Mouse (Mus musculus) heart, embryonic 11.5 days (tissue): Measurements from ENCODE around the gene Cplx1. TPM values are rescaled to one million over a fixed set of nuclear protein-coding genes. Genes with fewer than 3 reads are reported as not detected.

Experiments used
- ATAC-seq: fragments of 200-750 bp; cut with Nextera tagmentation; replicated peaks from 2 replicates; pipeline ENCODE4 v1.8.0; 2017; ENCODE audit warnings: moderate library complexity; ENCODE audit not compliant: insufficient number of reproducible peaks, low FRiP score, low TSS enrichment
- H3K27ac ChIP-seq: fragments of 300-500 bp; sonication (generic); 2 replicates; pipeline ENCODE4 v1.5.1; 2014; ENCODE audit warnings: mild to moderate bottlenecking, low read depth, low read length
- H3K27me3 ChIP-seq: fragments of 300-500 bp; sonication (generic); 2 replicates; pipeline ENCODE4 v1.6.1; 2014; ENCODE audit warnings: mild to moderate bottlenecking, low read length, mixed read lengths; ENCODE audit not compliant: control insufficient read depth, insufficient read depth
- H3K36me3 ChIP-seq: fragments of 300-500 bp; sonication (generic); 2 replicates; pipeline ENCODE4 v1.6.1; 2014; ENCODE audit warnings: mild to moderate bottlenecking, low read length, moderate library complexity, mixed read lengths; ENCODE audit not compliant: control insufficient read depth, insufficient read depth
- H3K4me1 ChIP-seq: fragments of 300-500 bp; sonication (generic); 2 replicates; pipeline ENCODE4 v1.6.1; 2014; ENCODE audit warnings: low read length; ENCODE audit not compliant: control insufficient read depth, insufficient read depth
- H3K4me2 ChIP-seq: fragments of 300-500 bp; sonication (generic); 2 replicates; pipeline ENCODE4 v1.6.1; 2014; ENCODE audit warnings: mild to moderate bottlenecking, moderate library complexity
- H3K4me3 ChIP-seq: fragments of 300-500 bp; sonication (generic); 2 replicates; pipeline ENCODE4 v1.5.1; 2014; ENCODE audit warnings: low read depth, low read length
- H3K9ac ChIP-seq: fragments of 300-500 bp; sonication (generic); 2 replicates; pipeline ENCODE4 v1.6.1; 2014; ENCODE audit warnings: mild to moderate bottlenecking, low read depth, low read length, moderate library complexity
- H3K9me3 ChIP-seq: fragments of 300-500 bp; sonication (generic); replicated peaks from 2 replicates; pipeline ENCODE4 v1.6.1; 2016; ENCODE audit warnings: low read length; ENCODE audit not compliant: control insufficient read depth
- WGBS: fragments of 180-500 bp; shearing (Covaris S2); extraction: QIAGEN DNeasy Blood & Tissue Kit; methylation state at CpG from one replicate; pipeline ENCODE4 v1.1.7; 2014; ENCODE audit not compliant: insufficient replicate concordance; 5-methylcytosine and 5-hydroxymethylcytosine counted together
- polyA plus RNA-seq: library from polyadenylated mRNA; unstranded; fragments of >200 nt; fragmentation: Nextera tagmentation; extraction: Ambion mirVana; gene quantifications from 2 replicates; pipeline ENCODE4 v1.2.1, GENCODE M21; 2014

The Cplx1 gene
- polyA plus RNA-seq, 1 experiment from 2014 or later: 0.59 TPM

GRCm38 (mm10) chr5:108485239-108485638 lies 64.6 kb downstream of the Cplx1 start:
- Histone ChIP-seq H3K9me3 (no peaks in the 10 kb centered on the region), H3K27ac (no peak overlapping the region), H3K4me2 (no peak overlapping the region), H3K36me3 (peaks cover 25% of the 10 kb centered on the region), H3K4me3 (no peak overlapping the region), H3K27me3 (no peaks in the 10 kb centered on the region), H3K9ac (no peak overlapping the region), H3K4me1 (no peaks in the 10 kb centered on the region)
- 89% methylated on average over 2 of the region's 2 CpGs for WGBS
- ATAC-seq: no peak

GRCm38 (mm10) chr5:108483006-108483405 lies 66.8 kb downstream of the Cplx1 start:
- no peak overlapping the region for H3K27ac ChIP-seq

GRCm38 (mm10) chr5:108475977-108476376 lies 73.8 kb downstream of the Cplx1 start:
- H3K9ac ChIP-seq: no peak overlapping the region
- no peaks in the 10 kb centered on the region for H3K4me1 ChIP-seq
- 95% methylated on average over 3 of the region's 3 CpGs for WGBS
- H3K4me3 ChIP-seq: no peak overlapping the region
- no peaks in the 10 kb centered on the region for H3K9me3 ChIP-seq
- no peak overlapping the region for H3K27ac ChIP-seq
- H3K27me3 ChIP-seq: no peaks in the 10 kb centered on the region
- no peak for ATAC-seq
- peaks cover 28% of the 10 kb centered on the region for H3K36me3 ChIP-seq
- H3K4me2 ChIP-seq: no peak overlapping the region

More at GRCm38 (mm10) chr5:108483006-108483405, 66.8 kb downstream of the Cplx1 start:
- Histone ChIP-seq H3K9me3 (no peaks in the 10 kb centered on the region), H3K9ac (no peak overlapping the region), H3K36me3 (peaks cover 16% of the 10 kb centered on the region), H3K27me3 (no peaks in the 10 kb centered on the region), H3K4me1 (no peaks in the 10 kb centered on the region), H3K4me2 (no peak overlapping the region), H3K4me3 (no peak overlapping the region)
- WGBS: 92% methylated on average over 6 of the region's 6 CpGs
- no peak for ATAC-seq

- Histone ChIP-seq H3K4me1 (no peaks in the 10 kb centered on the region), H3K4me3 (no peak overlapping the region), H3K9ac (no peak overlapping the region), H3K9me3 (no peaks in the 10 kb centered on the region), H3K36me3 (peaks cover 26% of the 10 kb centered on the region), H3K4me2 (no peak overlapping the region), H3K27ac (no peak overlapping the region), H3K27me3 (no peaks in the 10 kb centered on the region)
- 87% methylated on average over 4 of the region's 4 CpGs for WGBS
- no peak for ATAC-seq
Observed at GRCm38 (mm10) chr5:108473737-108474136, 76.1 kb downstream of the Cplx1 start.

GRCm38 (mm10) chr5:108469617-108470016 lies 80.2 kb downstream of the Cplx1 start:
- H3K9ac ChIP-seq: no peak overlapping the region
- no peak overlapping the region for H3K27ac ChIP-seq
- no peaks in the 10 kb centered on the region for H3K9me3 ChIP-seq
- no peaks in the 10 kb centered on the region for H3K27me3 ChIP-seq
- WGBS: 79% methylated on average over 7 of the region's 7 CpGs
- ATAC-seq: no peak
- H3K4me1 ChIP-seq: peaks cover 17% of the 10 kb centered on the region
- H3K4me3 ChIP-seq: no peak overlapping the region
- H3K4me2 ChIP-seq: no peak overlapping the region
- peaks cover 14% of the 10 kb centered on the region for H3K36me3 ChIP-seq

Other genes starting within 250 kb of the Cplx1 start
- 3.4 and 3.7 TPM in 2 replicates for gene Pigg, start 237.4 kb downstream of the Cplx1 start, polyA plus RNA-seq
- 0.16 TPM in 1 of 2 replicates, not detected in the other for gene Gm42517, start 182.1 kb downstream of the Cplx1 start, polyA plus RNA-seq
- gene Pde6b, start 161.6 kb downstream of the Cplx1 start, polyA plus RNA-seq: 0.30 TPM in 1 of 2 replicates, not detected in the other
- gene Atp5k, start 115.6 kb downstream of the Cplx1 start, polyA plus RNA-seq: 756 and 781 TPM in 2 replicates
- gene Mfsd7a, start 101.1 kb downstream of the Cplx1 start, polyA plus RNA-seq: 0.08 and 0.27 TPM in 2 replicates
- gene Pcgf3, start 88.8 kb downstream of the Cplx1 start, polyA plus RNA-seq: 24.4 and 24.6 TPM in 2 replicates
- gene Gak, start 79.7 kb upstream of the Cplx1 start, polyA plus RNA-seq: 29.4 and 32.1 TPM in 2 replicates
- 20.0 and 22.2 TPM in 2 replicates for gene Tmem175, start 79.7 kb upstream of the Cplx1 start, polyA plus RNA-seq
- gene Idua, start 110.3 kb upstream of the Cplx1 start, polyA plus RNA-seq: 14.4 and 15.2 TPM in 2 replicates
- 5.6 and 6.3 TPM in 2 replicates for gene Dgkq, start 119.6 kb upstream of the Cplx1 start, polyA plus RNA-seq
- 0.70 and 1.2 TPM in 2 replicates for gene Slc26a1, start 125.5 kb upstream of the Cplx1 start, polyA plus RNA-seq
- gene Fgfrl1, start 142.4 kb upstream of the Cplx1 start, polyA plus RNA-seq: 28.0 and 31.7 TPM in 2 replicates
- gene Rnf212, start 225.0 kb upstream of the Cplx1 start, polyA plus RNA-seq: 2.9 and 4.1 TPM in 2 replicates
- gene Tmed11, start 245.3 kb upstream of the Cplx1 start, polyA plus RNA-seq: not detected in 2 replicates